Mouse (Mus musculus) stomach, embryonic 15.5 days (tissue): ENCODE data around the gene Padi3. TPM values are rescaled to one million over a fixed set of nuclear protein-coding genes. Genes with fewer than 3 reads are reported as not detected.

Source experiments
- ATAC-seq: fragments of 200-750 bp; cut with Nextera tagmentation; 2 replicates; pipeline ENCODE4 v1.8.0; 2017; ENCODE audit warnings: low read depth, moderate number of reproducible peaks, moderate TSS enrichment; ENCODE audit not compliant: insufficient read depth, low FRiP score
- H3K27ac ChIP-seq: fragments of 300-500 bp; sonication (generic); 2 replicates; pipeline ENCODE4 v1.5.1; 2015; ENCODE audit warnings: mild to moderate bottlenecking, inconsistent platforms
- H3K27me3 ChIP-seq: fragments of 300-500 bp; sonication (generic); replicated peaks from 2 replicates; pipeline ENCODE4 v1.6.1; 2015; ENCODE audit warnings: inconsistent platforms
- H3K36me3 ChIP-seq: fragments of 300-500 bp; sonication (generic); 2 replicates; pipeline ENCODE4 v1.6.1; 2015; ENCODE audit warnings: inconsistent platforms
- H3K4me1 ChIP-seq: fragments of 300-500 bp; sonication (generic); 2 replicates; pipeline ENCODE4 v1.6.1; 2015; ENCODE audit warnings: inconsistent platforms
- H3K4me2 ChIP-seq: fragments of 300-500 bp; sonication (generic); 2 replicates; pipeline ENCODE4 v1.6.1; 2015; ENCODE audit warnings: mild to moderate bottlenecking, inconsistent platforms
- H3K4me3 ChIP-seq: fragments of 300-500 bp; sonication (generic); replicated peaks from 2 replicates; pipeline ENCODE4 v1.5.1; 2015; ENCODE audit warnings: inconsistent platforms
- H3K9ac ChIP-seq: fragments of 300-500 bp; sonication (generic); 2 replicates; pipeline ENCODE4 v1.6.1; 2015; ENCODE audit warnings: inconsistent platforms
- H3K9me3 ChIP-seq: fragments of 300-500 bp; sonication (generic); 2 replicates; pipeline ENCODE4 v1.6.1; 2016; ENCODE audit warnings: inconsistent platforms
- WGBS: fragments of 180-500 bp; shearing (Covaris S2); methylation state at CpG from one replicate; pipeline ENCODE4 v1.1.7; 2015; 5-methylcytosine and 5-hydroxymethylcytosine counted together
- polyA plus RNA-seq: library from polyadenylated mRNA; unstranded; fragments of >200 nt; fragmentation: Nextera tagmentation; extraction: Ambion mirVana; gene quantifications from 2 replicates; pipeline ENCODE4 v1.2.1, GENCODE M21; 2015

Padi3 gene
- polyA plus RNA-seq = 0.09 and 0.18 TPM in 2 replicates

DNA sequence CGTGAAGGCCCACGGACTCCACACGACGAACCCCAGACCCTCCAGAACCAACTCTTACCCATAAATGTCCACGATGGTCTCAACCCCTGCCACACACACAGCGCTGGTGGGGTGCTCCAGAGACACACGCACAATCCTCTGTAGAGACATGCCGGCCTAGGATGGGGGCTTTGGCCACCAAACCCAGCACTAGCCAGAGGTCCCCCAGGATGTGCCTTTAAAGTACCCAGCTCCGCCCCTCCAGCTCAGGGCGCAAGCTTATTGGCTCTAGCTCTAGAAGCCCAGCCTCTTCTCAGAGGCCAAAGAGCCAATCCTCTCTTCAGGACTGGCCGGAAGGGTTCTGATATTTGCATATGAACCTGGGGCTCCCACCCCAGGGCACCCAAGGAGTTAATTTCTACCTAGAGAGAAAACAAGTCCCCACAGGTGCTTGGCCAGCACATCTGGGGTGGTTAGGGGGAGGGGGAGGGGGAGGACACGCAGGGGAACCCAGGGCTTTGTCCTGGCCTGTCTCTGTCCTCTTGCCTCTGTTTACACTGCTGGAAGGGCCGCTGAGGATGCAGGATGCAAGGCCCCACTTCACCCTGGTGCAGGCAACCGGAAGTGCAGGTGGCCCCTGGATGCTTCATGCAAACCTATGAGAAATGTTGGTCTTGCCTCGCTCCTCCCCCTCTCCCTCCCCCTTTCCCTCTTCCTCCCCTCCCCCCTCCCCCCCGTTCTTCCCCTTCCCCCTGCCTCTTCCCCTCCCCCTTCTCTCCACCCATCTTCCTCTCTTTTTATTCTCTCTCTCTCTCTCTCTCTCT, at the start of gene Padi3:
Gene Padi3, minus strand, starts transcription at position 191 of the 803 bp plus-strand sequence.
- no peak for ATAC-seq
- Histone ChIP-seq H3K4me2 (no peak within 1 kb of the TSS), H3K9me3 (no peaks in the 10 kb centered on the region), H3K4me3 (no peak within 1 kb of the TSS), H3K9ac (no peak within 1 kb of the TSS), H3K4me1 (peaks cover 27% of the 10 kb centered on the region), H3K36me3 (no peaks in the 10 kb centered on the region), H3K27me3 (no peaks in the 10 kb centered on the region; the same call in 1 of the 2 replicates), H3K27ac (no peak within 1 kb of the TSS)
- 68% methylated on average over 16 of the region's 16 CpGs for WGBS

DNA sequence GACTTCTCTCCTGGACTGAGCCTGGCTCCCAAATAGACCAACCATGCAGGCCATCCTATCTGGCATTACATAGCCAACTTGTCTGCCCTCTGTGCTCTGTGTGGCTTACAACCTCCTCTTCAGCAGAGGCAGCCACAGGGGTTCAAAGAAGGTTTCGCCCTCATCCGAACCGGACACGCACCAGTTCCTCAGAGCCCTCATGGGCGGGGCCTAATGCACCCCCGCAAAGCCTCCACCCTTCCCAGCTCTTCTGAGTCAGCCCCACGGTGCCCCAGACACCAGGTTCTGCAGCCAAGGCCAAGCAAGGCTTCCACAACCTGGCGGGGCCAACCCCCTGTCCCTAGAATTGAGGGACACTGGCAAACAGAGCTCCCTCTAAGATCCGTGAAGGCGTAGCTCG, 48.8 kb upstream of the Padi3 start:
- H3K27me3 ChIP-seq = no peaks in the 10 kb centered on the region

DNA sequence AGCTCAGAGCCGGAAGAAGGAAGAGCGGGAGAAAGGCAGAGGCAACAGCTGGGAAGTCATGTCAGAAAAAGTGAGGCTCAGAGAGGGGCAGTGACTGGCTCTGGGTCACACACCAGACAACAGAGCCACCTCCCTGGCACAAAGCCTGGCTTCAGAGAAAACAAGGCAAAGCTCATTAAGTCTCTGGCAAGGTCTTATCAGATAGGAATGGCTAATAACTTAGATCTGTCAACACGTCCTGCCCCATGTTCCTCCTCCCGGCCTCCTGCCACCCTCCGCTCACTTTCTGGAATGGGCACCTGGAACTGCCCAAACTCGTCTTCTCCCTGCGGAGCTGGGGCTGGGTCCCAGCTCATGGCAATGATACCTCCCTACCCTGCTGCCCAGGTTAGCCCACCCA, 47.4 kb upstream of the Padi3 start:
- no peaks in the 10 kb centered on the region for H3K27me3 ChIP-seq
- no peaks in the 10 kb centered on the region for H3K36me3 ChIP-seq
- 57% methylated on average over 7 of the region's 7 CpGs for whole genome bisulfite sequencing
- H3K27ac ChIP-seq = no peak overlapping the region
- H3K9ac ChIP-seq = no peak overlapping the region
- H3K9me3 ChIP-seq = no peaks in the 10 kb centered on the region
- no peak overlapping the region for H3K4me2 ChIP-seq
- no peak overlapping the region for H3K4me3 ChIP-seq
- no peaks in the 10 kb centered on the region for H3K4me1 ChIP-seq
- no peak for ATAC-seq

More for the DNA sequence above, 48.8 kb upstream of the Padi3 start:
- Histone ChIP-seq H3K4me3 (no peak overlapping the region), H3K9ac (no peak overlapping the region), H3K36me3 (no peaks in the 10 kb centered on the region), H3K4me2 (no peak overlapping the region), H3K4me1 (no peaks in the 10 kb centered on the region), H3K27ac (no peak overlapping the region), H3K9me3 (no peaks in the 10 kb centered on the region)
- ATAC-seq = no peak
- 80% methylated on average over 11 of the region's 11 CpGs for WGBS

DNA sequence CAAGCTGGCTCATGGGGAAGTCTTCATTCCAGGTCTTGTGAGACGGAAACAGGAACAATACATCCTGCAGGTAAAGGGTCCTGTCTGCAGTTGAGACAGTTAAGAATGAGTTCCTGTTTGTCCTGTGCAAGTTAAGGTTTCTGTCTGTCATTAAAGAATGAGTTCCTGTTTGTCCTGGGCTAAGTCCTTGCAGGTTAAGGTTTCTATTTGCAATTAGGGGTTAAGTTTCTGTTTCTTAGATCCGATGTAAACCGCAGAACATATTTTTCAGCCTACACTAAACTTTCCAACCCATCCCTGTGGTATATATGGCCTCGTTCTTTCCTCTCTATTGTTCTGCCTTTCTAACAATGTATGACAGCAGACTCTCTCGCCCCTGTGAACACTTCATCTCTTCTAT, 46.6 kb upstream of the Padi3 start:
- no peak for ATAC-seq
- Histone ChIP-seq H3K27me3 (no peaks in the 10 kb centered on the region), H3K27ac (no peak overlapping the region), H3K4me2 (no peak overlapping the region), H3K9ac (no peak overlapping the region), H3K36me3 (no peaks in the 10 kb centered on the region), H3K4me3 (no peak overlapping the region), H3K4me1 (no peaks in the 10 kb centered on the region), H3K9me3 (no peaks in the 10 kb centered on the region)
- 73% methylated on average over 5 of the region's 5 CpGs for WGBS

GRCm38 (mm10) chr4:140855151-140855550, 44.7 kb upstream of the Padi3 start:
- Histone ChIP-seq H3K27ac (no peak overlapping the region), H3K4me1 (no peaks in the 10 kb centered on the region), H3K4me2 (no peak overlapping the region), H3K27me3 (no peaks in the 10 kb centered on the region), H3K9me3 (no peaks in the 10 kb centered on the region), H3K9ac (no peak overlapping the region), H3K36me3 (no peaks in the 10 kb centered on the region), H3K4me3 (no peak overlapping the region)
- WGBS = 82% methylated on average over 10 of the region's 10 CpGs
- ATAC-seq = peak; percentile 84

DNA sequence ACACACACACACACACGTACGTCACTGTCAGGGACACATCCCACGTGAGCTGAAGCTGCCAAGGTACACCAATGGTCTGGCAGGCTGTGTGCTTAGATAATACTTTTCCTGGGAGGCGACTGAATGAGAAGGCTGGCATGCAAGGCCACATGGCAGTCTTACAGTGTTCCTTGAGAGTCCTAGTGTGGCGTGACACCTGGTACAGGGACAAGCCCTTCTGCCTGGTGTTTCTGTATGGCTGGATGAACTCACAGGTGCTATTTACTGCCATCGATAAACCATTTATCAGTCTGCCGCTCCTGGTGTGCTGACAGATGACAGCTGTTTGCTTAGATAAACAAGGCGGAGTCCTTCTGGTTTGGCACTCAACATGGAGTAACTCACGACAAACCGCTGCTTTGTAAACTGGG, 44.0 kb upstream of the Padi3 start:
- H3K27me3 ChIP-seq = no peaks in the 10 kb centered on the region
- no peak overlapping the region for H3K9ac ChIP-seq
- no peak overlapping the region for H3K27ac ChIP-seq
- no peak overlapping the region for H3K4me3 ChIP-seq
- 42% methylated on average over 10 of the region's 10 CpGs for WGBS
- no peaks in the 10 kb centered on the region for H3K36me3 ChIP-seq
- H3K4me2 ChIP-seq = no peak overlapping the region
- H3K9me3 ChIP-seq = no peaks in the 10 kb centered on the region
- no peaks in the 10 kb centered on the region for H3K4me1 ChIP-seq
- ATAC-seq = peak; percentile 84

DNA sequence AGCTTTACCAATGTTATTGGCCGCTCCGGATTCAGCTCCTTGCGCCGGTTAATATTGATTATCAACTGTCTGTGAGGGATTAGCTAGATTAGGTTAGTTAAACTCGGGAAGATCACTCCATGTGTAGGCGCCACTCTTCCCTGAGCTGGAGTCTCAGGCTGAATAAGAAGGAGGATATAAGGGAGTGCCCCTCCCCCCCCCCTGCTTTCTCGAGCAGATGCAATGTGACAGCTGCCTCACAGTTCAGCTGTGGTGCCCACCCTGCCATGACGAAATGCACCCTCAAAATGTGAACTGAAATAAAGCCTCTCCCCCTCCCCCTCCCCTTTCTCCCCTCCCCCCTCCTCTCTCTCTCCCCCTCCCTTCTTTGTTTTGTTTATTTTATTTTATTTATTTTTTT, 43.2 kb upstream of the Padi3 start:
- ATAC-seq = no peak
- H3K9me3 ChIP-seq = no peaks in the 10 kb centered on the region
- no peak overlapping the region for H3K4me3 ChIP-seq
- H3K4me1 ChIP-seq = no peaks in the 10 kb centered on the region
- no peaks in the 10 kb centered on the region for H3K36me3 ChIP-seq
- no peak overlapping the region for H3K27ac ChIP-seq
- no peaks in the 10 kb centered on the region for H3K27me3 ChIP-seq
- H3K4me2 ChIP-seq = no peak overlapping the region
- 63% methylated on average over 8 of the region's 8 CpGs for WGBS
- no peak overlapping the region for H3K9ac ChIP-seq

DNA sequence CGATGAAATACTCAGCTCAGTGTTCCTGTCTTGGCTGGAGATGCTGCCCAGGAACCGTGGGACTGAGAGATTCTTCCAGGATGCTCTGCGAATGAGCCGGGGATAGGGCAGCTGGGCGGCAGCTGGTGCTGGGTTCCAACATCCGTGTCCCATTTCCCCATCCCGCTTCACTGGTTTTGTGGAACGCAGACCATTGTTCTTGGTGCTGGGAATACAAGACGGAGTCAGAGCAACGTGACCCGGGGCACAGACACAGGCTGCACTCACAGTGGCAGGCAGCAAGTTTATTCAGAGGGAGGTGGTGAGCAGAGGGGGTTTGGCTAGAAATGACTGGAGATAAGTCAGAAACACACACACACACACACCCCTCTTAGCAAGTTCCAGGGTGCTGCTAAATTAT, 38.9 kb upstream of the Padi3 start:
- no peak overlapping the region for H3K9ac ChIP-seq
- H3K27ac ChIP-seq = no peak overlapping the region
- no peaks in the 10 kb centered on the region for H3K36me3 ChIP-seq
- no peak for ATAC-seq
- H3K4me1 ChIP-seq = 0 out of 2 replicates have a peak, but pooled peaks cover 7% of the 10 kb centered on the region
- no peak overlapping the region for H3K4me3 ChIP-seq
- H3K9me3 ChIP-seq = no peaks in the 10 kb centered on the region
- H3K27me3 ChIP-seq = no peaks in the 10 kb centered on the region
- 82% methylated on average over 11 of the region's 11 CpGs for WGBS
- no peak overlapping the region for H3K4me2 ChIP-seq

- Histone ChIP-seq H3K27ac (no peak within 1 kb of the TSS), H3K9me3 (no peaks in the 10 kb centered on the region), H3K9ac (no peak within 1 kb of the TSS), H3K4me3 (no peak within 1 kb of the TSS), H3K27me3 (no peaks in the 10 kb centered on the region), H3K4me1 (0 out of 2 replicates have a peak, but pooled peaks cover 7% of the 10 kb centered on the region), H3K36me3 (no peaks in the 10 kb centered on the region), H3K4me2 (no peak within 1 kb of the TSS)
- peak; percentile 44; the same call in 1 of the 2 replicates for ATAC-seq
- WGBS = 54% methylated on average over 6 of the region's 6 CpGs
Observed at GRCm38 (mm10) chr4:140845666-140846065, 35.2 kb upstream of the Padi3 start, which contains the start of gene Padi1. Gene Padi1, minus strand, starts transcription at chr4:140845778.

DNA sequence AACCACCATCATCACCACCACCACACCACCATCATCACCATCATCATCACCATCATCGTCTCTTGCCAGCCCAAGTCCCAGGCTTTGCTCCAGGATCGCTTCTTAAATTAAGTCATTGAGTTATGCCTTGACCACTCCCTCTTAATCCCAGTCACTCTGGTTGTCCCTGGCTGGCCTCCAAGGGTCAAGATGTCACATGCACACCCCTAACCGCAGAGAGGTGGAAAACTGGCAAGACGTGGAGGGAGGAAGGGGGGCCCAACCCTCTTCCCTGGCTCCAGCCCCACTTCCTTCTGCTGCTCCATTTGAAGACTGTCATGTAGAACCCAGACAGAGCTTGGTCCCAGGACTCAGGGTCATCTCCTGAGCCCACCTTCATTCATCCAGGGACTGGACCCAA, 34.5 kb upstream of the Padi3 start:
- no peak overlapping the region for H3K4me3 ChIP-seq
- no peaks in the 10 kb centered on the region for H3K9me3 ChIP-seq
- H3K27me3 ChIP-seq = no peaks in the 10 kb centered on the region
- H3K4me2 ChIP-seq = no peak overlapping the region
- no peak for ATAC-seq
- no peak overlapping the region for H3K9ac ChIP-seq
- no peaks in the 10 kb centered on the region for H3K36me3 ChIP-seq
- 56% methylated on average over 4 of the region's 4 CpGs for WGBS
- no peak overlapping the region for H3K27ac ChIP-seq
- 0 out of 2 replicates have a peak, but pooled peaks cover 7% of the 10 kb centered on the region for H3K4me1 ChIP-seq

- H3K36me3 ChIP-seq = no peaks in the 10 kb centered on the region
- H3K27me3 ChIP-seq = no peaks in the 10 kb centered on the region
- no peak overlapping the region for H3K9ac ChIP-seq
- no peak overlapping the region for H3K4me2 ChIP-seq
- no peak overlapping the region for H3K4me3 ChIP-seq
- no peak for ATAC-seq
- no peaks in the 10 kb centered on the region for H3K9me3 ChIP-seq
- H3K27ac ChIP-seq = no peak overlapping the region
- H3K4me1 ChIP-seq = 0 out of 2 replicates have a peak, but pooled peaks cover 7% of the 10 kb centered on the region
- 61% methylated on average over 15 of the region's 15 CpGs for WGBS
Observed at GRCm38 (mm10) chr4:140843670-140844280, 33.3 kb upstream of the Padi3 start.

- Histone ChIP-seq H3K9ac (no peak overlapping the region), H3K4me2 (no peak overlapping the region), H3K36me3 (no peaks in the 10 kb centered on the region), H3K4me1 (0 out of 2 replicates have a peak, but pooled peaks cover 11% of the 10 kb centered on the region), H3K27ac (no peak overlapping the region), H3K4me3 (no peak overlapping the region), H3K27me3 (no peaks in the 10 kb centered on the region), H3K9me3 (no peaks in the 10 kb centered on the region)
- ATAC-seq = no peak
- 60% methylated on average over 1 of the region's 1 CpGs for WGBS
Observed at GRCm38 (mm10) chr4:140842909-140843308, 32.5 kb upstream of the Padi3 start.
